Mouse (Mus musculus) spleen, postnatal 10 days (tissue): ENCODE measurements around the gene Gpr132.
A peak's percentile ranks its signal among the peaks of the same experiment; 100 is the strongest.
"Not testable (repeated sequence)": the region's sequence is repeated elsewhere in the genome, so short reads cannot be mapped to it uniquely, and the experiment has no call there.

Experiments used
- DNase-seq, 2 experiments: peaks; one replicate each; pipeline ENCODE4 v3.0.0; 2021 to 2022; ENCODE audit warnings: low spot score in 2 of 2

Gene Gpr132

GRCm38 (mm10) chr12:112821974-112822373 lies 46.1 kb downstream of the Gpr132 start:
- DNase-seq = no peak

GRCm38 (mm10) chr12:112821216-112821615 lies 46.8 kb downstream of the Gpr132 start:
- DNase-seq = no peak

- no peak for DNase-seq
Measured at GRCm38 (mm10) chr12:112820401-112820999, 47.5 kb downstream of the Gpr132 start.

GRCm38 (mm10) chr12:112819057-112819662 lies 48.9 kb downstream of the Gpr132 start:
- no peak for DNase-seq

GRCm38 (mm10) chr12:112816866-112817265 lies 51.2 kb downstream of the Gpr132 start:
- not testable (repeated sequence) for DNase-seq

- DNase-seq = peak; percentile 42 to 76
Measured at GRCm38 (mm10) chr12:112816294-112816693, 51.7 kb downstream of the Gpr132 start.

- DNase-seq = no peak
Measured at GRCm38 (mm10) chr12:112814682-112815470, 53.2 kb downstream of the Gpr132 start.

- DNase-seq = no peak
Measured at GRCm38 (mm10) chr12:112813370-112813769, 54.7 kb downstream of the Gpr132 start.

GRCm38 (mm10) chr12:112810092-112810885 lies 57.7 kb downstream of the Gpr132 start:
- DNase-seq = no peak

- DNase-seq = peak in 1 of 2 experiments; percentile 23
Measured at GRCm38 (mm10) chr12:112809641-112810040, 58.4 kb downstream of the Gpr132 start.

- peak; percentile 72 to 92 for DNase-seq
Measured at GRCm38 (mm10) chr12:112808587-112809364, 59.3 kb downstream of the Gpr132 start, which contains the start of gene Clba1. Gene Clba1 (plus strand): TSS chr12:112808937.

- no peak for DNase-seq
Measured at GRCm38 (mm10) chr12:112808212-112808586, 59.8 kb downstream of the Gpr132 start.

GRCm38 (mm10) chr12:112807796-112808195 lies 60.2 kb downstream of the Gpr132 start:
- no peak for DNase-seq

- peak in 1 of 2 experiments; percentile 14 for DNase-seq
Measured at GRCm38 (mm10) chr12:112806044-112806443, 62.0 kb downstream of the Gpr132 start.

GRCm38 (mm10) chr12:112804046-112804445 lies 64.0 kb downstream of the Gpr132 start:
- DNase-seq = no peak

- no peak for DNase-seq
Measured at GRCm38 (mm10) chr12:112802917-112803316, 65.1 kb downstream of the Gpr132 start.

GRCm38 (mm10) chr12:112801864-112802846 lies 65.9 kb downstream of the Gpr132 start, which contains the start of gene Ahnak2:
Gene Ahnak2 (minus strand): TSS chr12:112802657.
- peak in 1 of 2 experiments; percentile 17 for DNase-seq
